Mouse (Mus musculus): ENCODE measurements around the gene Mtmr2.

- TF ChIP-seq MXI1 (IDR thresholded peaks at IDR 0.05; ENCODE audit: low read depth, low read length) (no peak), MAFK (IDR thresholded peaks at IDR 0.05; ENCODE audit: insufficient replicate concordance, low read length) (no peak), IRF4 (IDR thresholded peaks at IDR 0.05; ENCODE audit: low read depth, low read length) (no peak), EP300 (IDR thresholded peaks at IDR 0.05; ENCODE audit: low read length) (no peak), CTCF (conservative IDR thresholded peaks at IDR 0.05 in 1 of 2, IDR thresholded peaks at IDR 0.05 in 1 of 2; ENCODE audit: low read depth in 2 of 2, low read length in 2 of 2) (no peak), TBP (conservative IDR thresholded peaks at IDR 0.05; ENCODE audit: low read depth, low read length) (no peak), MYC (IDR thresholded peaks at IDR 0.05; ENCODE audit: low read depth, low read length) (no peak), TCF12 (IDR thresholded peaks at IDR 0.05; ENCODE audit: low read depth, low read length) (no peak), ELF1 (IDR thresholded peaks at IDR 0.05; ENCODE audit: low read depth, low read length) (no peak), POLR2A (IDR thresholded peaks at IDR 0.05; ENCODE audit: low read depth, low read length) (no peak), PAX5 (IDR thresholded peaks at IDR 0.05; ENCODE audit: low read length) (no peak), ZKSCAN1 (IDR thresholded peaks at IDR 0.05; ENCODE audit: borderline replicate concordance, low read depth, low read length) (no peak), MAZ (IDR thresholded peaks at IDR 0.05; ENCODE audit: low read depth, low read length) (no peak)
Observed at GRCm38 (mm10) chr9:13766570-13766969, 18.4 kb downstream of the Mtmr2 start.

All from CH12.LX (cell line).